Mouse (Mus musculus) heart, adult 2 months (tissue): ENCODE data around the gene Pard3. TPM values are rescaled to one million over a fixed set of nuclear protein-coding genes. Genes with fewer than 3 reads are reported as not detected.

Experiments used
- DNase-seq, 2 experiments: peaks; one replicate each; pipeline ENCODE4 v3.0.0; 2021
- H3K27ac ChIP-seq: fragments of 200-600 bp; 2 replicates; pipeline ENCODE4 v1.8.1; 2022
- H3K27me3 ChIP-seq: fragments of 200-500 bp; 2 replicates; pipeline ENCODE4 v1.6.1; 2012; ENCODE audit warnings: mild to moderate bottlenecking, low read length, inconsistent platforms, mixed read lengths; ENCODE audit not compliant: control insufficient read depth, insufficient read depth
- H3K36me3 ChIP-seq: fragments of 200-500 bp; 2 replicates; pipeline ENCODE4 v1.6.1; 2012; ENCODE audit warnings: low read length, inconsistent platforms; ENCODE audit not compliant: control insufficient read depth, insufficient read depth
- H3K4me1 ChIP-seq: fragments of 200-500 bp; 2 replicates; pipeline ENCODE4 v1.6.1; 2011; ENCODE audit warnings: low read length; ENCODE audit not compliant: control insufficient read depth, insufficient read depth
- H3K4me3 ChIP-seq: fragments of 200-600 bp; 2 replicates; pipeline ENCODE4 v1.8.1; 2022
- H3K79me2 ChIP-seq: fragments of 200-500 bp; replicated peaks from 2 replicates; pipeline ENCODE4 v1.6.1; 2012; ENCODE audit warnings: mild to moderate bottlenecking, inconsistent platforms, low read length, moderate library complexity, mixed read lengths; ENCODE audit not compliant: control insufficient read depth, insufficient read depth
- H3K9ac ChIP-seq: fragments of 200-500 bp; 2 replicates; pipeline ENCODE4 v1.6.1; 2012; ENCODE audit warnings: low read depth, mild to moderate bottlenecking, control low read depth, inconsistent platforms, low read length, mixed read lengths
- CTCF ChIP-seq: fragments of 200-600 bp; IDR thresholded peaks from 2 replicates; pipeline ENCODE4 v1.8.1; 2022; ENCODE audit warnings: antibody characterized with exemption, mild to moderate bottlenecking, moderate library complexity
- EP300 ChIP-seq: fragments of 200-500 bp; IDR thresholded peaks from 2 replicates; pipeline ENCODE4 v1.6.1; 2011; ENCODE audit warnings: low read depth, low read length, control low read depth; ENCODE audit not compliant: insufficient read depth
- POLR2A ChIP-seq: fragments of 200-500 bp; IDR thresholded peaks from 2 replicates; pipeline ENCODE4 v1.6.1; 2011; ENCODE audit warnings: mild to moderate bottlenecking, low read depth, low read length, control low read depth; ENCODE audit not compliant: insufficient read depth
- WGBS: fragments of 180-500 bp; shearing (Covaris S2); methylation state at CpG from one replicate; pipeline ENCODE4 v1.1.7; 2018; 5-methylcytosine and 5-hydroxymethylcytosine counted together
- intact Hi-C: fragments of 180-260 bp; cut with DNase I; formaldehyde crosslinking; loops from one replicate; pipeline ENCODE4 v1.15.1; 2025
- polyA plus RNA-seq: library from polyadenylated mRNA; depleted of rRNA; stranded (reverse); fragments of >200 nt; gene quantifications from 2 replicates; pipeline ENCODE4 v1.2.3, GENCODE M21; 2012
- total RNA-seq, 2 experiments: library from RNA; stranded (reverse); gene quantifications; 2 replicates each; pipeline ENCODE4 v1.2.3; 2021

The Pard3 gene
- total and polyA plus RNA-seq, 3 experiments, result 23.7 to 32.9 (median 30.1) TPM

DNA sequence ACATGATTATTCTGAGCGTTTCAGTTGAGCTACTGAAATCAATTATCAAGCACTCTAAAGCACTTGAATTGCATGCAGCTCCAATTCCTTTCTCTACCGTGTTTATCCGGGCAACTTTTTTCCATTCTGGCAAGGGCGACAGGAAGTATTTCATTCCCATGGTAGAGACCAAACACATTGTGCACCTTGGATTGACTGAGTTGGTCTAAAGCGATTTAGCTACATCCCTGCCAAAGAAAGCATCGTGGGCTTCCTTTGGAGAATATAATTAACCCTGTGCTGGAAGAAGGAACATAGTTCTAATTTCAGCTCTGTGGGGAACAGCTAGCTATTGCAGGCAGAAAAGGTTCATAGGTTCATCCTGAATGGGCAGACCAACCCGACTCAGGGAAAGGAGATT lies 480.0 kb downstream of the Pard3 start:
- Histone ChIP-seq H3K9ac (no peak overlapping the region), H3K27ac (no peak overlapping the region; the same call in 1 of the 2 replicates), H3K4me1 (peaks cover 12% of the 10 kb centered on the region), H3K36me3 (no peaks in the 10 kb centered on the region; the same call in 1 of the 2 replicates), H3K79me2 (no peaks in the 10 kb centered on the region), H3K27me3 (no peaks in the 10 kb centered on the region), H3K4me3 (no peak overlapping the region)
- DNase-seq, result peak in 1 of 2 experiments; percentile 44
- WGBS, result 19% methylated on average over 7 of the region's 7 CpGs
- intact Hi-C loops, result no loop called here
- TF ChIP-seq CTCF (no peak), POLR2A (no peak), EP300 (no peak)

DNA sequence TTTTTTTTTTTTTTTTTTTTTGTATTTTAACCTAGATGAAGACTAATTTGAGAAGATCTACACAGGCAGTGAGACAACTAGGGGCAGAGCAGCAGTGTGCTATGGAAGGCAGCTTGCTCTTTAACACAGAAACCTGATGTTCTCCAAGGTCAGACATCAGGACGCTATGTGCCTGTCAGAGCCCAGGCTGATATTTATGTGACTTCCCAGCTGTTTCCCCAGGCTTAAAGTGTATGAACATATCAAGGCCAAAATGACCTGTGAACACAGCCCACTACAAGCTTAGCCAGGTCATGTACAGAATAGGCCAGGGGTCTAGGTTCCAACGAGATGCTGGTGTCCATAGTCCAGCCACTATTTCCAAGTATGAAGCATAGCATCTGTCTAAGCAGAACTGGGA lies 482.5 kb downstream of the Pard3 start:
- Histone ChIP-seq H3K9ac (no peak overlapping the region), H3K36me3 (no peaks in the 10 kb centered on the region; the same call in 1 of the 2 replicates), H3K27ac (no peak overlapping the region), H3K79me2 (no peaks in the 10 kb centered on the region), H3K27me3 (no peaks in the 10 kb centered on the region), H3K4me1 (peaks cover 12% of the 10 kb centered on the region), H3K4me3 (no peak overlapping the region)
- WGBS, result 53% methylated on average over 2 of the region's 2 CpGs
- TF ChIP-seq POLR2A, result no peak
- 0 out of 2 replicates have a peak, but pooled peaks have one; percentile 47 for TF ChIP-seq EP300
- TF ChIP-seq CTCF, result no peak
- intact Hi-C loops, result no loop called here
- DNase-seq, result peak in 1 of 2 experiments; percentile 11

DNA sequence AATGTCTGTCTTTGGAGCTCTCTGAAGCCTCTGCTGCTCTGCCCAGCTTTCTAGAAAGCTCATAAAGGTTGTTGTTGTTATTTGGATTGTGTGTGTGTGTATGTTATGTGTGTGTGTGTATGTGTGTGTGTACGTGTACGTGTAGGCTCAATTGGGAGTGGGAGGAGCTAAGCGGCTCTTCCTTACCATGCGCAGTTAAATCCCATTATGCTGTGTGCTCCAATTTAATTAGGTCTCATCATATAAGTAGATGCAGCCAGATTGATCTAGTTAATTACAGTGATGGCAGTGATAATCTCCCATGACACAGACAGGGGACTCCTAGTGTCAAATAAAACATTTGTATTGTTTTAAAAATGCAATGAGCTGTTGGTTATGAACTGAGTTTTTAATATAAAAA lies 487.2 kb downstream of the Pard3 start:
- intact Hi-C loops, result no loop called here
- WGBS, result 93% methylated on average over 4 of the region's 4 CpGs
- H3K36me3 ChIP-seq, result no peaks in the 10 kb centered on the region
- no peak overlapping the region for H3K27ac ChIP-seq
- H3K4me1 ChIP-seq, result peaks cover 3% of the 10 kb centered on the region; the same call in 1 of the 2 replicates
- no peak for TF ChIP-seq EP300
- no peak for TF ChIP-seq POLR2A
- no peak for TF ChIP-seq CTCF
- no peak for DNase-seq
- no peaks in the 10 kb centered on the region for H3K79me2 ChIP-seq
- no peaks in the 10 kb centered on the region for H3K27me3 ChIP-seq
- H3K4me3 ChIP-seq, result no peak overlapping the region
- no peak overlapping the region for H3K9ac ChIP-seq

DNA sequence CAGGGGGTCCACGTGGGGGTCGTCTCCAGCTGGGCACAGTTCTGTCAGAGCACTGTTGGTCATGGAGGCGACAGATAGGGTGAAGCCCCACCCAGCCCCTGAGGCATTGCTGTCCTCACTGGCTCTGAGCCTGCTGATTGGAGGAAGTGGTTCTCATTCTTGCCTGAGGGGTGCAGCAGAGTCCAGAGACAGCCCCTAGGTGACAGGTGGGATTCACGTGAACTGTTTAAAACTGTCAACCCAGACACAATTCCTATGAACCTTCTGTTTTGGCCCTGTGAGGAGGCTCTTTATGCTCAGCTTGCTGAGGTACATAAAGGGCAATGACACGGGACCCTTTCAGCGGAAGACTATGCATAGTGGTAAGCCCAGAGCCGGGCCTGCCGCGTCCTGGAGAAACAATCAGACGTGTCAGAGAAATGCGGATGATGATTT lies 488.5 kb downstream of the Pard3 start:
- no peaks in the 10 kb centered on the region for H3K36me3 ChIP-seq
- no peaks in the 10 kb centered on the region for H3K27me3 ChIP-seq
- no peaks in the 10 kb centered on the region for H3K4me1 ChIP-seq
- intact Hi-C loops, result no loop called here
- H3K9ac ChIP-seq, result no peak overlapping the region
- TF ChIP-seq EP300 (no peak), CTCF (0 out of 2 replicates have a peak, but pooled peaks have one; percentile 15)
- peak in 1 of 2 experiments; percentile 6 for DNase-seq
- WGBS, result 68% methylated on average over 11 of the region's 11 CpGs
- H3K27ac ChIP-seq, result no peak overlapping the region
- no peaks in the 10 kb centered on the region for H3K79me2 ChIP-seq
- no peak overlapping the region for H3K4me3 ChIP-seq

DNA sequence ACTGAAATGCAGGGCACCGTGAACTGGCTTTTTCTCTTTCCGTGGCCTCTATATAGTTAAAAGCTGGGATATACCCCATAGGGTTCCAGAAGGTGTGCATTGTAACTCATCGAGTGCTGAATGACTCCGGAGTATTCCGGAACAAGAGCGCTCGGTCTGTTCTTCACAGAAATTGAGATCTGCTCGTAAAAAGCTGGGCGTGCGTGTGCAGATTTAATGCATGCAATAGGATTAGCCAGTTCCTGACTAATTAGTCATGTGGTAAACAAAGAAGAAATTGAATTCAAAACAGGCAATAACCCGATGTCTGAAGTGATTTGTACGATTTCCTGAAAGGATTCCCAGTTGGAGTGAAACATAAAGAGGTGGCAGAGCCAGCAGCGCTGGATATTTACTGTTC lies 489.1 kb downstream of the Pard3 start:
- no peaks in the 10 kb centered on the region for H3K27me3 ChIP-seq
- no peak overlapping the region for H3K4me3 ChIP-seq
- intact Hi-C loops, result no loop called here
- no peak overlapping the region for H3K9ac ChIP-seq
- no peak for TF ChIP-seq EP300
- TF ChIP-seq POLR2A, result no peak
- TF ChIP-seq CTCF, result no peak
- no peak overlapping the region for H3K27ac ChIP-seq
- DNase-seq, result no peak
- H3K36me3 ChIP-seq, result no peaks in the 10 kb centered on the region
- H3K79me2 ChIP-seq, result no peaks in the 10 kb centered on the region
- WGBS, result 94% methylated on average over 13 of the region's 13 CpGs
- no peaks in the 10 kb centered on the region for H3K4me1 ChIP-seq

DNA sequence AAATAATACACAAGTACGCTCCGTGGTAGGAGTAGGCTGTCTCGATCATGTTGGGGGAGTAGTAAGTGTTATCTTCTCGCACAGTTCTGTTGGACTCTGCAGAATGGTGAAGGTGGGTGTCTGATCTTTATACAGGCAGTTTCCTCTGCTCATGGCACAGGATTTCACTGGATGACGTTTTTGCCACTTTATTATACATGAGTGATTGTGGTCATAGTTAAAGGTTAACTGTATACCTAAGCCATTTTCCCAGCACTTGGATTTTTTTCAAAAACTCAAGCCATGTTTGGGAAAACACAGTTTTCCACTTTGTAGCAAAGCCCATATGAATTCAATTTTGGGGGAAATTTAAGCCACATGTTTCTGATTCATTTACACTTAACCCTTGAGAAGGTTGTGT lies 489.9 kb downstream of the Pard3 start:
- H3K27me3 ChIP-seq, result no peaks in the 10 kb centered on the region
- H3K4me3 ChIP-seq, result no peak overlapping the region
- no peak overlapping the region for H3K27ac ChIP-seq
- no peak overlapping the region for H3K9ac ChIP-seq
- no peaks in the 10 kb centered on the region for H3K79me2 ChIP-seq
- no peak for DNase-seq
- H3K36me3 ChIP-seq, result no peaks in the 10 kb centered on the region
- H3K4me1 ChIP-seq, result no peaks in the 10 kb centered on the region
- TF ChIP-seq POLR2A (no peak), CTCF (no peak), EP300 (no peak)
- WGBS, result 86% methylated on average over 5 of the region's 5 CpGs
- intact Hi-C loops, result no loop called here
